Mouse (Mus musculus) spleen, postnatal 14 days (tissue): Measurements from ENCODE around the gene Hsf5.

ENCODE experiments used
- DNase-seq, 2 experiments: peaks; one replicate each; pipeline ENCODE4 v3.0.0; 2021 to 2022; ENCODE audit warnings: low spot score in 2 of 2

Hsf5 gene

DNA sequence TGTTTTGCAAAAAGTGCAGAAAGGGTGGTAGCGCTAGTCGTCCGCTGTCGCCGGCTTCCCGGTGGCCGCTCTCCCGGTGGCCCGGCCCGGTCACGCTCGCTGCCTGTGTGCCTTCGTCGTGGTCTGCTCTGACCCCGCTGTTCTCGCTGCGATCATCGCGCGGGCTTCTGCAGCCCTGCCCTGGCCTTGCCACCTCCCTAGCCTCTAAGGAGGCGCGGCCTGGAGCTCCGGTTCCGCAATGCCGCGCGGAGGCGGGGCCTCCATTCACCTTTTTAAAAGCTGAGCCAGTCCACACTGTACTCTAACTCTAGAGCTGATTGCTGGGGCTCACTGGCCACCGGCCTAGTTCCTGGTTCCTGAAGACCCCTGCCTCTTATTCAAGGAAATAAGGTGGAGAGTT, 22.2 kb downstream of the Hsf5 start:
- peak; percentile 25 to 46 for DNase-seq

DNA sequence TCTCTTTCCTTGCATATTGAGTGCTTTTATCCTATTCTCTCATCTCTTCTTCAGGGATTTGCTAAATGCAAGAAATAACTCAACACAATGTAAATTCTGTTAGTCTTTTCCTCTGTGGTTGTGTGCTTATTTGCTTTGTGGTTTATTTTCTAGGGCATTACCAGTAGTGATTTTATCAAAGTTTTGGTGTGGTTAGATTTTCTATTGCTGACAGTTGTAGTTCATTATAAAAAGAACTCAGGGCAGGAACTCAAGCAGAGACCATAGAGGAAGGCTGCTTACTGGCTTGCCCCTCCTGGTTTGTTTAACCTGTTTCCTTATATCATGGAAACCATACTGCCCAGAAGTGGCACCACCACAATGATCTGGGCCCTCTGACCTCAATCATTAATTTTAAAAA, 25.9 kb downstream of the Hsf5 start:
- DNase-seq = no peak

- DNase-seq = no peak
Observed at GRCm38 (mm10) chr11:87654693-87655092, 37.7 kb downstream of the Hsf5 start.

- DNase-seq = no peak
Observed at GRCm38 (mm10) chr11:87659216-87659615, 42.3 kb downstream of the Hsf5 start.

- DNase-seq = peak; percentile 72 to 85
Observed at GRCm38 (mm10) chr11:87662407-87662806, 45.4 kb downstream of the Hsf5 start, which contains the start of gene Rnf43. TSS of gene Rnf43 (plus strand) at chr11:87662722.

GRCm38 (mm10) chr11:87662822-87663221, 45.9 kb downstream of the Hsf5 start:
- no peak for DNase-seq

DNA sequence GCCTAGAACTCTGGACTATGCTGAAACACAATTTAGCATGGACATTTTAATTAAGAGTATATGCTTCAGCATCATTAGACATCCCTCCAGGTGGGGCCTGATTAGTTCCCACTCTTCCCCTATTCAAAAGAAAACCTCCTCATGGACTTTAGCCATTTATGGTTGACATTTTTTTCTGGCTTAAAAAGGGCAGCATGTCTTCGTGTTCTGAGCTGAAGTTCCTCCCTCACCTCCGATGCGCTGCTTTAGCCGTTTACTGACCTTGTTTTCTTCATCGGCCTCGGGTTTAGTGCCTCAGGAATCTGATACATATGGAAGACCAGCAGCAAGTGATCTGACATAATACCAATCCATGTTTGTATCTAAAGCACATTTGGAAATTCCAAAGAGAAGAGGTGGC, 47.0 kb downstream of the Hsf5 start:
- DNase-seq = no peak

GRCm38 (mm10) chr11:87664521-87664920, 47.6 kb downstream of the Hsf5 start:
- DNase-seq = no peak

DNA sequence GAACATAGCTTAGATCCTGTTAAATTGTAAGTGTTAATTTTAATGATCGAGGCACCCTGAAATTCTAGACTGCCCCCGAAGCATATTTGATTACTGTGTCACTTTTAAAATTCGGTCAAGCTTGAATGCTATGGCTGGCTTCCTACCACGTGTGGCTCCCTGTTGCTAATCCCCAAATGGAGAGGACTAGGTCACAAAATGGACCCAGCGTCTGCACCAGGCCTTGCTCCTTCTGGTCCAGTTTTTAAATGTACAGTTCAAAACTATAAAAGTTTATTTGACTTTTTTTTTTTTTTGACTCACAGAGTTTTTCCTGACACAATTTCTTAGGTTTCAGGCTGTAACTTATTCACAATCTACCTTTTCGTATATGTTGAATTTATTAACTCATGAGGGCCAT, 48.3 kb downstream of the Hsf5 start:
- DNase-seq = no peak

DNA sequence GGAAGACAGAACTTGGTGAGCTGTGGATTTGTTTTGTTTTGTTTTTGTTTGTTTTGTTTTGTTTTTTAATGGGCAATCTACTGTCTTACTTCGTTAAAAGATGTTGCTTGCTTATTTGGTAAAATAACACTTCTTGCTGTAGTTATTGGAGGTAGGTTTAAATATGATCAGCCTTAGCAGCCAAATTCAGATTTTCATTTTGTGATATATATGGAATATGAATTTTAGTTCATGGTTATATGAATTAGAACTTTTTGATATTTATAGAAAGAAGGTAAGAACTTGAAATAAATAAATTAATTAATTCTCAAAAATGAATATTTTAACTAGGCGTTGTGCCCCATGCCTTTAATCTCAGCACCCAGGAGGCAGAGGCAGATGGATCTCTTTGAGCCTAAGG, 48.7 kb downstream of the Hsf5 start:
- DNase-seq = no peak

DNA sequence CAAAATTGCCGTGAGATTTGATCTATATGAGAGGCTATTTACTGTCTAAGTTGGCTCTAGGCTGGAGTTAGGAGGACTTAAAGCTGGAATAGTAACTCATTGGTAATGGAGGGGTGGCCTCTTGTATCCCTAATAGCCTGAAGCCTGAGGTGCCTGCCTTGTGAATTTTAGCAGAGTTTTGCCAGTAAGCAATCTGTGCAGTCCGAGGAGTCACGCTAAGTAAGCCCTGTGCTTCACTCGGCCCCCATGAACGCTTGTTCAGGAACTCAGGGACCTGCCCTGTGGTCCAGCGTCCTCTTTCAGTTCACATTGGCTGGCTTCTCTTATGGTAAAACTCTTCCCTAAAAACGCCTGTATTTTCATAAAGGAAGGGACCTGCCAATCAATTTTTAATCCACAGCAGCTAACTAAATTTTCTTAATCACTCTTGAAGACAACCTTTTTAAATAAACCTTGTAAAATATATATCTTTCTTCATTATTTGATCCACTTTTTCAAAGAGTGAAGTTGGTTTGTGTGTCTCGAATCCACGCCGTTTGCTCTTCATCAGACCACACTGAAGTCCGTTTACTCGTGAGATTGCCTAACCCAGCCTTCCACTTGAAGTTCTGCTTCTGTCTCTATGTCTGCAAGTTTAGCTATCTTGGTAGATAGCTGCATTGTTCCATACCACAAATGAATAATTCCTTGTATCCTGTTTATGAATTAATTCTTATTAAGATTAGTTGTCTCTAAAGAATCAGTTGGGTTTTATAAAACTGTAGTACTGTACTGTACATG, 49.5 kb downstream of the Hsf5 start:
- DNase-seq = no peak

- DNase-seq = no peak
Observed at GRCm38 (mm10) chr11:87667107-87668090, 50.4 kb downstream of the Hsf5 start.

- DNase-seq = no peak
Observed at GRCm38 (mm10) chr11:87673282-87673681, 56.3 kb downstream of the Hsf5 start.

DNA sequence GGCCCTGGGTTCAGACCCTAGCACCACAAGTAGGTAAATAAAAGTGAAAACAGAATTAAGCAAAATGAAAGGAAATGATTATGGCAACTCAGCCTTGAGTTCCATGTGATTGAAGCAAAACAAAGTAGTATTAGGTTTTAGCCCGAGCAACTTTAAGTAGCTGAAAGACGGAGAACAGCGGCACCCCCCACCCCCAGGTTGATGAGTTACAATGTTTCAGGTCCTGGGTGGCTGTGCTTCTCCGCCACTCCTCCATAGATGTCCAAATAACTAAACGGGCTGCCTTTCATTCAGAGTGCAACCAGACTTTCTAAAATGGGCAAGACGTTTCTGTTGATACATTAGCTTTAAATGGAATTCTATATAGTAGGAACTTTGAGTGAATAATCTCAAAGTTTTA, 58.6 kb downstream of the Hsf5 start:
- no peak for DNase-seq

DNA sequence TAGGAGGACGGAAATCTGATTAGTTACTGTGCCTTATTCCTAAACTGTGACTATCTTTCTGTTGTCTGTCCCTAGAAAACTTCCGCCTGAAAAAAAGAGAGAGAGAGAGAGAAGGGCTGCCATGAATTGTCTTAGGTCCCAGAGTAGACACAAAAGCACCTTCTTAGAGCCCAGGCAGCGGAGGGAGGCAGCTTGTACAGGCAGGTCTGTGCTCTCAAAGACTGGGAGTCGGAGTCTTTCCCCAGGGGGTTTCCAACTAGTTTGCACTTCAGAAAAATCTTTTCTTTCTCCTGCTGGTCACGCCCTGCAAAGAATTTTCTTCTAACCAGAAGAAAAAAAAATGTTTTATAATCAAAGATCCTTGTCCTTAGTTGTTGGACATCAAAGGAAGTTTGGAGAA, 60.8 kb downstream of the Hsf5 start:
- DNase-seq = no peak

DNA sequence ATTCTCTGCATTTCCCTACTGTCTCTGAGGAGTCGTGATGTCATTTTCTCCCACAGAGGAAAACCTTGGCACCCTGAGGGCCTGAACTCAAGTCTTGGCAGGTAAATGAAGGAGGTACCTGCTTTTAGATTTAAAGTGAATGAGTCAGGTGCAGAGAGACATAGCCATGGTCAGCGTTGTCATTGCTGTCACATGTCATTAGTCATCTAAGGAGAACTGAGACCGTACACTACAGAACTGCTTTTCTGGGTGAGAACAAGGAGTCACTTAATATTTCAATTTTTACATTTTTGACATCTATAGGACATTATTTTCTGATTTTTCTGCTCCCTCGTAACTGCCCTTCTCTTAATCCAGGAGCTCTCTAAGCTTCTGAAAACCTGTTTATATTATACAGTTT, 61.6 kb downstream of the Hsf5 start:
- no peak for DNase-seq

- no peak for DNase-seq
Observed at GRCm38 (mm10) chr11:87678976-87679375, 62.0 kb downstream of the Hsf5 start.

GRCm38 (mm10) chr11:87680786-87681185, 63.8 kb downstream of the Hsf5 start:
- DNase-seq = no peak

DNA sequence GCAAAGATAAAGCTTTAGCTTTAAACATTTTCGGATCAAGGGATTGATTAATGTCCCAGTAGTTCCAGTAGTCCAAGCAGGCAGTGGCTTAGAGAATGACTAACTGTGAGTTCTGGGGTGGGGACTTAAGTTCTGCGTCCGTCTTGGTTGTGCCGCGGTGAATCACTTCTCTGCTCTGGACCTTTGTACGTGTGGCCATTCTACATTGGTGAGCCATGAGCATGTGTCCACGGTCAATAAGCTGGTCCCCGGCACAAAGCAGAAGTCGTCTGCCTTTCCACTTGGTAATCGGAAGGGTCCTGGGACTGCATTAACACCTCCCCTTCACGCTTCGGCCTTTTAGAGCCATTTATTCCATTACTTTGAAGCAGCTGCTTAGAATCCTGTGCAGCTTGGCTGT, 65.1 kb downstream of the Hsf5 start:
- DNase-seq = no peak

DNA sequence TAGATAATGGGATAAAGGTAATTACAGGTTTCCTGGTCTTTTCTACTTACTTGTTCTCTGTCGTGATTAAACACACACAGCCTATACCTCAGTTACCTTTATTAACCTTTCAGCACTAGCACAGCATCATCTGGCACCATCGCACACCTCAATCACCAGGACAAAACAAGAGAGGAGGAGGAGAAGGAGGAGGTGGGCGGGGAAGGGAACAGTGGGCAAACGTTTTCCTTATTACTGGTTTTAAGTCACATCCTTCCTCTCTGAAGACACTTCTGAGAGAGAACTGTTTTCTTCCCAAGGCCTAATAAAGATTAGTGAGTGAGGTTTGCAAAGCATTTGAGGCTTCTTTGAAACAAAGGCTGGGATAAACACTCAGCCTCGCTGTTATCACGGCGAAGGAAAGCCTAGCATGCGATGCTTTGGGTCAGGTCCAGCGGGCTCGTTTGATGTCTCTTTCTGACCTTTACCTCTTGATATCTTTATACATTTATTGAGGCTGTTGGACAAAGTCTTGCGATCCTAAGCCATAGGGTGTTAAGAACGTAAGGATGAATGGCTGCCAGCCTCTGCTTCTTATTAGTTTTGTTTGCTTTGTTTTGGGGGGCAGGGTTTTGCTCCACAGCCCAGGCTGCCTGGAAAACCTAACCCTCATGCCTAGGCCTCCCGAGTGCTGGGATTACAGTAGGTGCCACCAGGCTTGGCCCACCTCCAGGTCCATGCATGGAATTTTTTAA, 66.0 kb downstream of the Hsf5 start:
- no peak for DNase-seq

GRCm38 (mm10) chr11:87686407-87686806, 69.4 kb downstream of the Hsf5 start:
- no peak for DNase-seq
